Mouse (Mus musculus) heart, embryonic 15.5 days (tissue): ENCODE results near the gene Nav2. TPM values are rescaled to one million over a fixed set of nuclear protein-coding genes. Genes with fewer than 3 reads are reported as not detected.

Experiments
- ATAC-seq: fragments of 200-750 bp; cut with Nextera tagmentation; replicated peaks from 2 replicates; pipeline ENCODE4 v1.8.0; 2017; ENCODE audit warnings: low read depth, moderate TSS enrichment; ENCODE audit not compliant: insufficient number of reproducible peaks, insufficient read depth, low FRiP score
- H3K27ac ChIP-seq: fragments of 300-500 bp; sonication (generic); 2 replicates; pipeline ENCODE4 v1.5.1; 2015; ENCODE audit warnings: mild to moderate bottlenecking, inconsistent platforms
- H3K27me3 ChIP-seq: fragments of 300-500 bp; sonication (generic); 2 replicates; pipeline ENCODE4 v1.6.1; 2015; ENCODE audit warnings: inconsistent platforms
- H3K36me3 ChIP-seq: fragments of 300-500 bp; sonication (generic); 2 replicates; pipeline ENCODE4 v1.6.1; 2015; ENCODE audit warnings: mild to moderate bottlenecking, inconsistent platforms
- H3K4me1 ChIP-seq: fragments of 300-500 bp; sonication (generic); replicated peaks from 2 replicates; pipeline ENCODE4 v1.6.1; 2015; ENCODE audit warnings: inconsistent platforms
- H3K4me2 ChIP-seq: fragments of 300-500 bp; sonication (generic); 2 replicates; pipeline ENCODE4 v1.6.1; 2015; ENCODE audit warnings: inconsistent platforms, mild to moderate bottlenecking, moderate library complexity
- H3K4me3 ChIP-seq: fragments of 300-500 bp; sonication (generic); 2 replicates; pipeline ENCODE4 v1.5.1; 2015; ENCODE audit warnings: mild to moderate bottlenecking, inconsistent platforms
- H3K9ac ChIP-seq: fragments of 300-500 bp; sonication (generic); 2 replicates; pipeline ENCODE4 v1.6.1; 2015; ENCODE audit warnings: mild to moderate bottlenecking, inconsistent platforms
- H3K9me3 ChIP-seq: fragments of 300-500 bp; sonication (generic); replicated peaks from 2 replicates; pipeline ENCODE4 v1.6.1; 2016; ENCODE audit warnings: inconsistent platforms
- WGBS: fragments of 180-500 bp; shearing (Covaris S2); methylation state at CpG from one replicate; pipeline ENCODE4 v1.1.7; 2015; ENCODE audit warnings: mixed read lengths; 5-methylcytosine and 5-hydroxymethylcytosine counted together
- polyA plus RNA-seq: library from polyadenylated mRNA; unstranded; fragments of >200 nt; fragmentation: Nextera tagmentation; extraction: Ambion mirVana; gene quantifications from 2 replicates; pipeline ENCODE4 v1.2.1, GENCODE M21; 2015

Gene Nav2
- polyA plus RNA-seq, 1 experiment from 2014 or later, result 30.7 TPM

- no peak overlapping the region for H3K9ac ChIP-seq
- no peak overlapping the region for H3K4me3 ChIP-seq
- no peaks in the 10 kb centered on the region for H3K36me3 ChIP-seq
- H3K27ac ChIP-seq, result no peak overlapping the region
- WGBS, result 91% methylated on average over 6 of the region's 6 CpGs
- ATAC-seq, result no peak
- H3K4me2 ChIP-seq, result no peak overlapping the region
- H3K4me1 ChIP-seq, result no peaks in the 10 kb centered on the region
- H3K27me3 ChIP-seq, result no peaks in the 10 kb centered on the region
- no peaks in the 10 kb centered on the region for H3K9me3 ChIP-seq
Observed at GRCm38 (mm10) chr7:49010739-49011138, 102.2 kb downstream of the Nav2 start.

GRCm38 (mm10) chr7:49012027-49012426, 103.5 kb downstream of the Nav2 start:
- H3K36me3 ChIP-seq, result no peaks in the 10 kb centered on the region
- no peaks in the 10 kb centered on the region for H3K27me3 ChIP-seq
- H3K9me3 ChIP-seq, result no peaks in the 10 kb centered on the region
- H3K4me3 ChIP-seq, result no peak overlapping the region
- no peak overlapping the region for H3K9ac ChIP-seq
- H3K4me2 ChIP-seq, result no peak overlapping the region
- ATAC-seq, result no peak
- no peaks in the 10 kb centered on the region for H3K4me1 ChIP-seq
- H3K27ac ChIP-seq, result no peak overlapping the region
- 64% methylated on average over 1 of the region's 1 CpGs for WGBS

GRCm38 (mm10) chr7:49014480-49014879, 106.0 kb downstream of the Nav2 start:
- H3K4me2 ChIP-seq, result no peak overlapping the region
- ATAC-seq, result no peak
- WGBS, result 80% methylated on average over 10 of the region's 10 CpGs

GRCm38 (mm10) chr7:49015297-49015696, 106.8 kb downstream of the Nav2 start:
- Histone ChIP-seq H3K4me3 (no peak overlapping the region), H3K4me2 (no peak overlapping the region), H3K27ac (no peak overlapping the region), H3K9me3 (no peaks in the 10 kb centered on the region), H3K36me3 (no peaks in the 10 kb centered on the region), H3K27me3 (no peaks in the 10 kb centered on the region), H3K9ac (no peak overlapping the region), H3K4me1 (no peaks in the 10 kb centered on the region)
- WGBS, result 86% methylated on average over 6 of the region's 6 CpGs
- ATAC-seq, result no peak

More at GRCm38 (mm10) chr7:49014480-49014879, 106.0 kb downstream of the Nav2 start:
- Histone ChIP-seq H3K9ac (no peak overlapping the region), H3K4me3 (no peak overlapping the region), H3K36me3 (no peaks in the 10 kb centered on the region), H3K4me1 (no peaks in the 10 kb centered on the region), H3K27ac (no peak overlapping the region), H3K9me3 (no peaks in the 10 kb centered on the region), H3K27me3 (no peaks in the 10 kb centered on the region)

- H3K9ac ChIP-seq, result no peak overlapping the region
- H3K27ac ChIP-seq, result no peak overlapping the region
- no peaks in the 10 kb centered on the region for H3K9me3 ChIP-seq
- no peaks in the 10 kb centered on the region for H3K36me3 ChIP-seq
- WGBS, result 69% methylated on average over 2 of the region's 2 CpGs
- no peaks in the 10 kb centered on the region for H3K4me1 ChIP-seq
- H3K4me2 ChIP-seq, result no peak overlapping the region
- no peaks in the 10 kb centered on the region for H3K27me3 ChIP-seq
- H3K4me3 ChIP-seq, result no peak overlapping the region
- ATAC-seq, result no peak
Observed at GRCm38 (mm10) chr7:49016088-49016487, 107.6 kb downstream of the Nav2 start.

GRCm38 (mm10) chr7:49017794-49018193, 109.3 kb downstream of the Nav2 start:
- Histone ChIP-seq H3K27me3 (no peaks in the 10 kb centered on the region), H3K4me1 (no peaks in the 10 kb centered on the region), H3K36me3 (no peaks in the 10 kb centered on the region), H3K9ac (no peak overlapping the region), H3K9me3 (no peaks in the 10 kb centered on the region), H3K4me3 (no peak overlapping the region), H3K27ac (no peak overlapping the region), H3K4me2 (no peak overlapping the region)
- WGBS, result 66% methylated on average over 5 of the region's 5 CpGs
- no peak for ATAC-seq

GRCm38 (mm10) chr7:49018478-49018914, 110.0 kb downstream of the Nav2 start:
- no peak overlapping the region for H3K4me2 ChIP-seq

GRCm38 (mm10) chr7:49025026-49025815, 116.7 kb downstream of the Nav2 start:
- 0 out of 2 replicates have a peak, but pooled peaks cover 5% of the 10 kb centered on the region for H3K4me1 ChIP-seq
- no peaks in the 10 kb centered on the region for H3K9me3 ChIP-seq
- 69% methylated on average over 8 of the region's 8 CpGs for WGBS
- ATAC-seq, result no peak
- H3K36me3 ChIP-seq, result no peaks in the 10 kb centered on the region
- H3K4me2 ChIP-seq, result no peak overlapping the region
- H3K27ac ChIP-seq, result no peak overlapping the region
- H3K9ac ChIP-seq, result no peak overlapping the region
- H3K4me3 ChIP-seq, result no peak overlapping the region
- no peaks in the 10 kb centered on the region for H3K27me3 ChIP-seq

More at GRCm38 (mm10) chr7:49018478-49018914, 110.0 kb downstream of the Nav2 start:
- 56% methylated on average over 7 of the region's 7 CpGs for WGBS
- no peak for ATAC-seq
- no peaks in the 10 kb centered on the region for H3K4me1 ChIP-seq
- H3K36me3 ChIP-seq, result no peaks in the 10 kb centered on the region
- H3K27me3 ChIP-seq, result no peaks in the 10 kb centered on the region
- H3K4me3 ChIP-seq, result no peak overlapping the region
- no peak overlapping the region for H3K27ac ChIP-seq
- H3K9me3 ChIP-seq, result no peaks in the 10 kb centered on the region
- no peak overlapping the region for H3K9ac ChIP-seq

GRCm38 (mm10) chr7:49025991-49026390, 117.5 kb downstream of the Nav2 start:
- no peak for ATAC-seq
- WGBS, result 75% methylated on average over 3 of the region's 3 CpGs
- Histone ChIP-seq H3K4me1 (0 out of 2 replicates have a peak, but pooled peaks cover 5% of the 10 kb centered on the region), H3K9ac (no peak overlapping the region), H3K36me3 (no peaks in the 10 kb centered on the region), H3K27me3 (no peaks in the 10 kb centered on the region), H3K9me3 (no peaks in the 10 kb centered on the region), H3K27ac (no peak overlapping the region), H3K4me2 (no peak overlapping the region), H3K4me3 (no peak overlapping the region)

GRCm38 (mm10) chr7:49026466-49026865, 118.0 kb downstream of the Nav2 start:
- 38% methylated on average over 5 of the region's 5 CpGs for WGBS
- Histone ChIP-seq H3K4me3 (no peak overlapping the region), H3K4me1 (0 out of 2 replicates have a peak, but pooled peaks cover 5% of the 10 kb centered on the region), H3K9me3 (no peaks in the 10 kb centered on the region), H3K4me2 (no peak overlapping the region), H3K27ac (no peak overlapping the region), H3K27me3 (no peaks in the 10 kb centered on the region), H3K9ac (no peak overlapping the region), H3K36me3 (no peaks in the 10 kb centered on the region)
- no peak for ATAC-seq

GRCm38 (mm10) chr7:49029282-49030012, 120.9 kb downstream of the Nav2 start:
- ATAC-seq, result no peak
- H3K36me3 ChIP-seq, result no peaks in the 10 kb centered on the region
- H3K9me3 ChIP-seq, result no peaks in the 10 kb centered on the region
- no peak overlapping the region for H3K9ac ChIP-seq
- no peak overlapping the region for H3K4me2 ChIP-seq
- H3K27ac ChIP-seq, result no peak overlapping the region
- no peaks in the 10 kb centered on the region for H3K27me3 ChIP-seq
- H3K4me3 ChIP-seq, result no peak overlapping the region
- WGBS, result 48% methylated on average over 10 of the region's 10 CpGs
- peaks cover 10% of the 10 kb centered on the region for H3K4me1 ChIP-seq
